Mouse (Mus musculus) ES-Bruce4 (cell line): Measurements from ENCODE around the gene Pdp2. TPM values are rescaled to one million over a fixed set of nuclear protein-coding genes. Genes with fewer than 3 reads are reported as not detected.
A peak's percentile ranks its signal among the peaks of the same experiment; 100 is the strongest.

ENCODE experiments used
- H3K27ac ChIP-seq: 2 replicates; pipeline ENCODE4 v1.5.1; 2012; ENCODE audit warnings: low read length, inconsistent platforms; ENCODE audit not compliant: insufficient read depth
- H3K27me3 ChIP-seq: 2 replicates; pipeline ENCODE4 v1.6.1; 2012; ENCODE audit warnings: mild to moderate bottlenecking, low read length, inconsistent platforms; ENCODE audit not compliant: control insufficient read depth, poor library complexity, insufficient read depth, severe bottlenecking
- H3K36me3 ChIP-seq: 2 replicates; pipeline ENCODE4 v1.6.1; 2012; ENCODE audit warnings: inconsistent platforms, mild to moderate bottlenecking, low read length, moderate library complexity; ENCODE audit not compliant: control insufficient read depth, poor library complexity, insufficient read depth, severe bottlenecking
- H3K4me1 ChIP-seq: one replicate; pipeline ENCODE4 v1.8.1; 2011; ENCODE audit warnings: low read length; ENCODE audit not compliant: control insufficient read depth, insufficient read depth
- H3K4me3 ChIP-seq: 2 replicates; pipeline ENCODE4 v1.5.1; 2011; ENCODE audit warnings: low read depth, mild to moderate bottlenecking, low read length
- H3K9ac ChIP-seq: 2 replicates; pipeline ENCODE4 v1.6.1; 2012; ENCODE audit warnings: low read depth, mild to moderate bottlenecking, inconsistent platforms; ENCODE audit not compliant: poor library complexity, severe bottlenecking
- H3K9me3 ChIP-seq: replicated peaks from 2 replicates; pipeline ENCODE4 v1.6.1; 2012; ENCODE audit warnings: mild to moderate bottlenecking, low read length, inconsistent platforms; ENCODE audit not compliant: control insufficient read depth, poor library complexity, insufficient read depth, severe bottlenecking
- CTCF ChIP-seq: IDR thresholded peaks from one replicate; pipeline ENCODE4 v1.8.1; 2011; ENCODE audit warnings: low read depth, low read length
- EP300 ChIP-seq: IDR thresholded peaks from 2 replicates; pipeline ENCODE4 v1.6.1; 2011; ENCODE audit warnings: low read depth, low read length; ENCODE audit not compliant: insufficient read depth
- POLR2A ChIP-seq: IDR thresholded peaks from one replicate; pipeline ENCODE4 v1.8.1; 2011; ENCODE audit warnings: low read length; ENCODE audit not compliant: insufficient read depth
- polyA plus RNA-seq: library from polyadenylated mRNA; stranded (reverse); fragments of >200 nt; gene quantifications from 2 replicates; pipeline ENCODE4 v1.2.4, GENCODE M21; 2011; ENCODE audit warnings: low read depth; ENCODE audit not compliant: missing spikeins, insufficient read depth, insufficient read length

Gene Pdp2
- 12.1 and 13.0 TPM in 2 replicates for polyA plus RNA-seq

- Histone ChIP-seq H3K27ac (0 out of 2 replicates have a peak within 1 kb of the TSS, but pooled peaks have one; percentile 27), H3K27me3 (no peaks in the 10 kb centered on the region; the same call in 1 of the 2 replicates), H3K9me3 (no peaks in the 10 kb centered on the region), H3K4me3 (peak within 1 kb of the TSS; percentile 70), H3K36me3 (peaks cover 29% of the 10 kb centered on the region), H3K4me1 (peaks cover 2% of the 10 kb centered on the region), H3K9ac (peak within 1 kb of the TSS; percentile 54)
- TF ChIP-seq POLR2A (no peak), EP300 (peak; percentile 51; the same call in 1 of the 2 replicates), CTCF (no peak)
Measured at GRCm38 (mm10) chr8:104591133-104591834, at the start of gene Pdp2. Pdp2 (plus strand) TSS chr8:104591451.

- Histone ChIP-seq H3K36me3 (no peaks in the 10 kb centered on the region), H3K27ac (no peak overlapping the region), H3K9me3 (no peaks in the 10 kb centered on the region), H3K9ac (peak overlapping the region; percentile 78), H3K4me3 (peak overlapping the region; percentile 62), H3K27me3 (peaks cover 31% of the 10 kb centered on the region), H3K4me1 (no peaks in the 10 kb centered on the region)
- TF ChIP-seq POLR2A (no peak), EP300 (no peak), CTCF (no peak)
Measured at GRCm38 (mm10) chr8:104541515-104541880, 49.8 kb upstream of the Pdp2 start.

DNA sequence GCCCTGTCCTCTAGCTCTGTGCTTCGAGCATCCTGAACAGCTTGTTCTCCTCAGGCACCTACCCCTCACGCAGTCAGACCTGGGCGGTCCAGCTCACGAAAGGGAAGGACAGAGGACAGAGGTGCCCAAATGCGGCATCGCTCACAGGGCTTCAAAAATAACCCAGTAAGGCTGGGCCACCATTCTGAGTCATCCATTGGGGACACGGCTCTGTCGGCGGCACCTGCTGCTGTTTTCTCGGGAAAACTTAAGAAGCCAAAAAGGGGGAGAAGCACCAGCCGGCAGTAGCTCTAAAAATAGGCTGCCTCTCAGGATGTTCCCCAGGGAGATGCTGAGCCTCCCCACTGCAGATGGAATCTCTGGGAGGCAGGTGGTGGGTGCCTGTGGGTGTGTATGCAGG is 49.1 kb upstream of the Pdp2 start:
- no peaks in the 10 kb centered on the region for H3K36me3 ChIP-seq
- H3K4me3 ChIP-seq: no peak overlapping the region
- peaks cover 31% of the 10 kb centered on the region for H3K27me3 ChIP-seq
- no peak overlapping the region for H3K27ac ChIP-seq
- H3K4me1 ChIP-seq: no peaks in the 10 kb centered on the region
- TF ChIP-seq CTCF: no peak
- TF ChIP-seq POLR2A: no peak
- no peak for TF ChIP-seq EP300
- H3K9ac ChIP-seq: no peak overlapping the region
- no peaks in the 10 kb centered on the region for H3K9me3 ChIP-seq

DNA sequence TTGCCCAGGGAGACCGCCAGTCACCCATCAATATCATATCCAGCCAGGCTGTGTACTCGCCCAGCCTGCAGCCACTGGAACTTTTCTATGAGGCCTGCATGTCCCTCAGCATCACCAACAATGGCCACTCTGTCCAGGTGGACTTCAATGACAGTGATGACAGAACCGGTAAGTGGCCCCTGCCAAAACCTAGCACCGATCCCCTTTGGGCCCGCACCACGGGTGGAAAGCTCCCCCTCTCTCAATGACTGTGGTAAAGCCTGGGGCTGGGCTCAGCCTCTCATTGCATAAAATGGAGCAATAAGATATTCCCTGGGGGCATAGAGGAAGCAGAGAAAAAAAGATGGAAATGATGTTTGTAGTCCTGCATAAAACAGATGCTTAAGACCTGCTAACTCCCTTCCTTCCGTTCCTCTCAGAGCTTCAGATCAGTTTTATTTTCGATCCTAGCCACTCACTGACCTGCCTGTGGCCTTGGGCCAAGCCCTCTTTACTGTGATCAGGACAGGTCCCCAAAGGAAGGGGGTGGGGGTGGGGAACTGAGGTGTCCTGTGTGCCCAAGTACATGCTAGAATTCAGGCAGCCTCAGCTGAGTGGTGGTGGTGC is 47.7 kb upstream of the Pdp2 start:
- no peak for TF ChIP-seq EP300
- Histone ChIP-seq H3K9ac (no peak overlapping the region), H3K4me3 (no peak overlapping the region), H3K4me1 (no peaks in the 10 kb centered on the region), H3K9me3 (no peaks in the 10 kb centered on the region), H3K27ac (no peak overlapping the region), H3K27me3 (peaks cover 31% of the 10 kb centered on the region), H3K36me3 (no peaks in the 10 kb centered on the region)

GRCm38 (mm10) chr8:104555191-104555590 is 36.1 kb upstream of the Pdp2 start:
- no peaks in the 10 kb centered on the region; the same call in 1 of the 2 replicates for H3K9me3 ChIP-seq
- H3K4me3 ChIP-seq: no peak overlapping the region
- no peaks in the 10 kb centered on the region for H3K27me3 ChIP-seq
- TF ChIP-seq EP300 (no peak), CTCF (no peak), POLR2A (no peak)
- no peak overlapping the region for H3K9ac ChIP-seq
- no peaks in the 10 kb centered on the region for H3K36me3 ChIP-seq
- H3K4me1 ChIP-seq: no peaks in the 10 kb centered on the region
- no peak overlapping the region for H3K27ac ChIP-seq

GRCm38 (mm10) chr8:104557226-104557625 is 34.0 kb upstream of the Pdp2 start:
- Histone ChIP-seq H3K27ac (no peak overlapping the region), H3K27me3 (no peaks in the 10 kb centered on the region), H3K36me3 (no peaks in the 10 kb centered on the region), H3K4me1 (no peaks in the 10 kb centered on the region), H3K4me3 (no peak overlapping the region), H3K9ac (no peak overlapping the region), H3K9me3 (no peaks in the 10 kb centered on the region)
- no peak for TF ChIP-seq CTCF
- TF ChIP-seq EP300: no peak
- TF ChIP-seq POLR2A: no peak
